Mouse (Mus musculus) forebrain, embryonic 11.5 days (tissue): ENCODE measurements around the gene Rnase4. TPM values are rescaled to one million over a fixed set of nuclear protein-coding genes. Genes with fewer than 3 reads are reported as not detected.

Experiments used
- ATAC-seq: fragments of 200-750 bp; cut with Nextera tagmentation; replicated peaks from 2 replicates; pipeline ENCODE4 v1.8.0; 2017; ENCODE audit warnings: moderate TSS enrichment; ENCODE audit not compliant: low FRiP score
- DNase-seq: peaks from one replicate; pipeline ENCODE4 v3.0.0-alpha.2; 2017; ENCODE audit warnings: low spot score
- H3K27ac ChIP-seq: fragments of 300-500 bp; sonication (generic); 2 replicates; pipeline ENCODE4 v1.5.1; 2014; ENCODE audit warnings: low read depth, low read length
- H3K27me3 ChIP-seq: fragments of 300-500 bp; sonication (generic); 2 replicates; pipeline ENCODE4 v1.6.1; 2014; ENCODE audit warnings: mild to moderate bottlenecking, low read length, mixed read lengths; ENCODE audit not compliant: control insufficient read depth, insufficient read depth
- H3K36me3 ChIP-seq: fragments of 300-500 bp; sonication (generic); 2 replicates; pipeline ENCODE4 v1.6.1; 2014; ENCODE audit warnings: mild to moderate bottlenecking, low read length, moderate library complexity, mixed read lengths; ENCODE audit not compliant: control insufficient read depth, insufficient read depth
- H3K4me1 ChIP-seq: fragments of 300-500 bp; sonication (generic); replicated peaks from 2 replicates; pipeline ENCODE4 v1.6.1; 2014; ENCODE audit warnings: low read length, mixed read lengths; ENCODE audit not compliant: control insufficient read depth, insufficient read depth
- H3K4me2 ChIP-seq: fragments of 300-500 bp; sonication (generic); 2 replicates; pipeline ENCODE4 v1.6.1; 2014; ENCODE audit warnings: low read depth, mild to moderate bottlenecking, low read length, moderate library complexity, mixed read lengths; ENCODE audit not compliant: severe bottlenecking
- H3K4me3 ChIP-seq: fragments of 300-500 bp; sonication (generic); 2 replicates; pipeline ENCODE4 v1.5.1; 2014; ENCODE audit warnings: low read depth, low read length
- H3K9ac ChIP-seq: fragments of 300-500 bp; sonication (generic); 2 replicates; pipeline ENCODE4 v1.6.1; 2014; ENCODE audit warnings: low read length
- H3K9me3 ChIP-seq: fragments of 300-500 bp; sonication (generic); 2 replicates; pipeline ENCODE4 v1.6.1; 2016; ENCODE audit warnings: low read length, mixed read lengths; ENCODE audit not compliant: control insufficient read depth
- WGBS: fragments of 180-500 bp; shearing (Covaris S2); extraction: QIAGEN DNeasy Blood & Tissue Kit; methylation state at CpG from one replicate; pipeline ENCODE4 v1.1.7; 2014; 5-methylcytosine and 5-hydroxymethylcytosine counted together
- polyA plus RNA-seq: library from polyadenylated mRNA; unstranded; fragments of >200 nt; fragmentation: Nextera tagmentation; extraction: Ambion mirVana; gene quantifications from 2 replicates; pipeline ENCODE4 v1.2.1, GENCODE M21; 2014

Gene Rnase4
- polyA plus RNA-seq, 1 experiment from 2014 or later = 11.4 TPM

DNA sequence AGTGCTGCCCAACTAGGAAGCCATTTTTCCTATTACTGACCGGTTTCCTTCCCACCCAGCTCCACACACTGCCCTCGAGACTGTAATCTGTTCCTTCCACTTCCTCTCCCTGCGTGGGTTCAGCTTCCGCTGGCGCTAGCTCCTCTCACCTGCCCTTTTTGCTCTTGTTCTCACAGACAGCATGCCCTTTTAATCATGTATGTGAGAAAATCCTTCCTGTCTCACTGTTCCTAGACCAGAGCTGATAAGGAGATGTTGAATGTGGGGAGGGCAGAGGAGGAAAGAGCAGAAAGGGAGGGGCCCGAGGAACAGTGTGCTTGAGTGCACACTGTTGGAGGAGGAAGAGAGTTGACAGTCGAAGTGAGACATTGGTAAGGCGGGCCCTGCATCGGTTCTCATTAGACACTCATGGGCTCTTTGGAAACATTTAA, 33.5 kb upstream of the Rnase4 start, which contains the start of gene Rnase12:
Rnase12 (minus strand) TSS at position 261 of the 431 bp plus-strand sequence.
- Histone ChIP-seq H3K9me3 (no peaks in the 10 kb centered on the region), H3K4me3 (no peak within 1 kb of the TSS), H3K9ac (no peak within 1 kb of the TSS), H3K4me2 (no peak within 1 kb of the TSS), H3K27ac (no peak within 1 kb of the TSS), H3K27me3 (peaks cover 3% of the 10 kb centered on the region; the same call in 1 of the 2 replicates), H3K36me3 (no peaks in the 10 kb centered on the region), H3K4me1 (peaks cover 6% of the 10 kb centered on the region; the same call in 1 of the 2 replicates)
- DNase-seq (no peak), ATAC-seq (no peak)
- WGBS = 78% methylated on average over 9 of the region's 9 CpGs

DNA sequence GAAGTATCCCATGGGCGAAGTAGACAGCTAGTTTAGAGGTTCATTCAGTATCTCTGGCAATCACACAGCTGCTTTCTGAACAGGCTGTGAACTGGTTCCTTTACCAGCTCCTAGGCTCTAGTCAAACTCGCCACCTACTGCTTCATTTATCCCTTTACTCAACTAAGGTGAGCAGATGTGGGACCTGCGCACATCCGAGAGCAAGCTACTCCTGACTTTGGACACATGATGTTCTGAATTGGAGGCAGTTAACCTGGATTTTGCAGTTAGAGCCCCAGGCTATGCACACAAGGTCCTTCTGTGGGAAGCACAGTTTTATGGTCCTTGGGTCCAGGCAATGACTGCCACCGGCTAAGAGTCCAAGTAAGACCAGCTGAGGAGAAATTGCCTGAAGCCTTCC, 30.1 kb upstream of the Rnase4 start:
- Histone ChIP-seq H3K27me3 (no peaks in the 10 kb centered on the region), H3K4me3 (no peak overlapping the region), H3K27ac (no peak overlapping the region), H3K4me1 (no peaks in the 10 kb centered on the region), H3K4me2 (no peak overlapping the region), H3K9ac (no peak overlapping the region), H3K9me3 (no peaks in the 10 kb centered on the region), H3K36me3 (no peaks in the 10 kb centered on the region)
- ATAC-seq (no peak), DNase-seq (no peak)
- 90% methylated on average over 5 of the region's 5 CpGs for WGBS

DNA sequence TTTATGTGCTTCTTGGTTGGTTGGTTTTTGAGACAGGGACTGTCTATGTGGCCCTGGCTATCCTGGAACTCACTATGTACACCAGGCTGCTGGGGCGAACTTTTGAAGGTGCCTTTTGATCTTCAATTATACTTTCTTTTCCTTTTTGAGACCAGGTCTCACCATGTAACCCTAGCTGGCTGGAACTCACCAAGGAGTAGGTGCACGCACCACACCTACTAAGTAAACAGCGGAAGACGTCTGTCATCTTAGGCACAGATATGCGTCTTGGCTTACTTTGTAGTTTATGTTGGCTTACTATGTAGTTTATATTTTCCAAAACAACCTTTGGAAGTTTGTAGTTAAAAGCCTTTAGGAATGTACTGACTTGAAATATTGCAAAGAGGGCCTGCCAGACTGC, 21.9 kb upstream of the Rnase4 start:
- no peaks in the 10 kb centered on the region for H3K9me3 ChIP-seq
- no peak overlapping the region for H3K27ac ChIP-seq
- H3K4me3 ChIP-seq = no peak overlapping the region
- H3K4me2 ChIP-seq = no peak overlapping the region
- no peaks in the 10 kb centered on the region for H3K27me3 ChIP-seq
- ATAC-seq (no peak), DNase-seq (no peak)
- H3K36me3 ChIP-seq = no peaks in the 10 kb centered on the region
- no peaks in the 10 kb centered on the region for H3K4me1 ChIP-seq
- WGBS = 97% methylated on average over 5 of the region's 5 CpGs
- H3K9ac ChIP-seq = no peak overlapping the region

DNA sequence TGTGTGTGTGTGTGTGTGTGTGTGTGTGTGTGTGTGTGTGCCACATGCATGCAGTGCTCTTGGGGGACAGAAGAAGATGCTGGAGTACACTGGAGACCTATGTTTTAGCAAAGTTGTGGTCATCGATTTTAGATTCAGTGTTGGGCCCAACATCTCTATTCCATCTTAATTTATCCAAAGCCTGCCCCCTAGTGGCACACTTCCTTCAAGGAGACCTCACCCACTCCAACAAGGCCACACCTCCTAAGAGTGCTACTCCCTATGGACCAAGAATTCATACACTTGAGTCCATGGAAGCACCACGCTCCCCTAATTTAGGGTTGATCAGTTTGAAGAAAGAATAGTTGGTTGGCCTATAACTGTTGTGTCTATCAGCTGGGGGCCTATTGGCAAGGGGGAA, 21.3 kb upstream of the Rnase4 start:
- ATAC-seq (no peak), DNase-seq (no peak)
- WGBS = 76% methylated on average over 2 of the region's 2 CpGs

DNA sequence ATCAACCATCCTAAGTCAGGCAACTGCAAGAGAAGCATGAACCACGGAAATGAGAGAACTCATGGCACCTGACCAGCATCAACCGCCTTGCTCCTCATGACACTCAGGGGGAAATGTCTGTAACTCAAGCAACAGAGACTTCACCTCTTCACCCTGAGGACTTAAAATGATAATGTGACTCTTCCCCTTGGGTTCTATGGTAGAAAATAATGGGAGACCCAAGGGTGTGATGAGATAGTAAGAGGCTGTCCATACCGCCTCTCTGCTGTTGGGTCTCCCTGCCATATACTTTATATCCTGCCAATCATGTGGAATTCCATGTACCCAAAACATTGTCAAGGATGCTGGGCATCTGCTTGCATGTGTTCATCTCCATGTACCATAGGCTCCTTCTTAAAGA, 16.5 kb upstream of the Rnase4 start, which contains the start of gene Olfr750:
Olfr750 (minus strand) TSS at position 101 of the 400 bp plus-strand sequence.
- no peaks in the 10 kb centered on the region for H3K36me3 ChIP-seq
- H3K4me2 ChIP-seq = no peak within 1 kb of the TSS
- no peaks in the 10 kb centered on the region for H3K9me3 ChIP-seq
- H3K4me3 ChIP-seq = no peak within 1 kb of the TSS
- WGBS = 83% methylated on average over 3 of the region's 3 CpGs
- no peaks in the 10 kb centered on the region for H3K27me3 ChIP-seq
- no peaks in the 10 kb centered on the region for H3K4me1 ChIP-seq
- DNase-seq (no peak), ATAC-seq (no peak)
- H3K9ac ChIP-seq = no peak within 1 kb of the TSS
- H3K27ac ChIP-seq = no peak within 1 kb of the TSS

More for the DNA sequence above, 21.3 kb upstream of the Rnase4 start:
- no peaks in the 10 kb centered on the region for H3K36me3 ChIP-seq
- no peaks in the 10 kb centered on the region for H3K9me3 ChIP-seq
- no peaks in the 10 kb centered on the region for H3K27me3 ChIP-seq
- no peak overlapping the region for H3K9ac ChIP-seq
- no peak overlapping the region for H3K4me2 ChIP-seq
- no peaks in the 10 kb centered on the region for H3K4me1 ChIP-seq
- H3K27ac ChIP-seq = no peak overlapping the region
- H3K4me3 ChIP-seq = no peak overlapping the region

DNA sequence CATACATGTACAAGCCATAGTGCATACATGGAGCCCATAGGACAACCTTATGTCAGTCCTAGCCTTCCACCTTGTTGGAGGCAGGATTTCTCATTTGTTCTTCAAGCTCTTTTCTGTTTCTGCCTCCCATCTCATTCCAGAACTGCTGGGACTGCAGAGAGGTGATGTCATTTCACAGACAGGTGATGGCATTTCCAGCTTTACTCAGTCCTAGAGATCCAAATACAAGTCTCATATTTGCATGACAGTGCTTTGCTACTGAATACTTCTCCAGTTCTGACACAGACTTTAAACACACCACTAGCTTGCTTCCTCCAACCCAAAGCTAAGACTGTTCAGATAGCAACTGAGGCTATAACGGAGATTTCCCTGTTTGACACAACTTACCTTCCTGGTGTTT, 11.7 kb upstream of the Rnase4 start:
- WGBS = 88% methylated on average over 1 of the region's 1 CpGs

DNA sequence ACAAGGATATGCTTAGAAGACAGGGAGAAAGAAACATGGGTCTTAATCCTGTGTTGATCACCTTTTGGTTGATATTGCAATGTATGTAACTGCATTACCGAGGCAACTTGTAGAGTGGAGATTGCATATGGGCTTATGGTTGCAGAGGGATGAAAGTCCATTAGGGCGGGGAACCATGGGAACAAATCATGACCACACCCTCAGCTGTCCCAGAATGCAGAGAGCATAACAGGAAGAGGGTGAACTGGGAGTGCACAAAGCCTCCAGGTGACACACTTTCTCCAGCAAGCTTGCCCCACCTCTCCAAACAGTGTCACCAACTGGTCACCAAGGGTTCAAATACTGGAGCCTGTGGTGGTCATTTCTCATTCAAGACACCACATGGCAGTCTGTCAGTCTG, 9.8 kb upstream of the Rnase4 start:
- Histone ChIP-seq H3K27me3 (no peaks in the 10 kb centered on the region; the same call in 1 of the 2 replicates), H3K4me2 (no peak overlapping the region), H3K9ac (no peak overlapping the region), H3K9me3 (no peaks in the 10 kb centered on the region), H3K4me3 (no peak overlapping the region), H3K27ac (no peak overlapping the region), H3K4me1 (no peaks in the 10 kb centered on the region), H3K36me3 (no peaks in the 10 kb centered on the region)
- 84% methylated on average over 2 of the region's 2 CpGs for WGBS
- DNase-seq (no peak), ATAC-seq (no peak)

More for the DNA sequence above, 11.7 kb upstream of the Rnase4 start:
- no peak overlapping the region for H3K9ac ChIP-seq
- no peak for ATAC-seq
- no peak for DNase-seq
- H3K4me2 ChIP-seq = no peak overlapping the region
- H3K27me3 ChIP-seq = no peaks in the 10 kb centered on the region; the same call in 1 of the 2 replicates
- H3K4me1 ChIP-seq = no peaks in the 10 kb centered on the region
- H3K4me3 ChIP-seq = no peak overlapping the region
- no peaks in the 10 kb centered on the region for H3K9me3 ChIP-seq
- no peaks in the 10 kb centered on the region for H3K36me3 ChIP-seq
- H3K27ac ChIP-seq = no peak overlapping the region

DNA sequence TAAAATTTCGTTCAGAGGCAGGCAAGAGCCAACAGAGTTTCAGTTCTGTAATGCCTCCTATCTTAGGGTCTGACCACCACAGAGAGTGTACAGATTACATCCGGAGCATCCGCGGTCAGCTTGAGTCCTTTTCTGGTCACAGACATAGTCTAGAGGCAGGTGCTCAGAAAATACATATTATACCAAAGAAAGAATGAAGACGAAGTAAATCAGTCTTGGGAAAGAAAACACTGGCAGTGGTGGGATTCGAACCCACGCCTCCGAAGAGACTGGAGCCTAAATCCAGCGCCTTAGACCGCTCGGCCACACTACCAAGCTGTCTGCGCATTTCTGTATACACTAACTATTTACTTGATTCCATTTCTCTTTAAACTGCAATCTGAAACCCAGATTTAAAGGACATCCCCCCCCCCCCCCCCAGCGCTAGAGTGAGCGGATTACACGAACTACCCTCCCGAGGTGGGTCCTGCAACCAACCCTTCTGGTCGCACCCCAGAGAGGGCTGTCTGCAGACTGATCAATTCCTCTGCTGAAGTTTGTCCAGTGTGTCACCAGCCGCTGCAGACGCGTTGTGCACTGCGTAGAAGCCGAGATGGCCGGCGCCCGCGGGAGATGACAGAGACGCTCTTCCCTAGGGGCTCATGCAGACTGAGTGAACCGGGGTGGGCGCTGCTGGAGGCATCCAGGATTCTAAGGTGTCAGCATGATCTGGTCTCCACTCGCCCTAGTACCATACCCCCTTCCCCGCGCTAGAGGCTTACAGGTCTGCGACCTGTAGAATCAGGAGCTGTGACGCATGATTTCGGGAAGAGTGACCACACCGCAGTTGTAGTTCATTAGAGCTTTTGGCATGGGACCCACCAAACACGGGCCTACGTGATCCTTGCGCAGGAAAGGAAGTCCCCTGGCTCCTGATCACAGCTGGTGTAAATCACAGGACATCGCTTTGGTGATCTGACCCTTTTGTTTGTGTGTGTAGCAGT, 8.0 kb upstream of the Rnase4 start:
- H3K27ac ChIP-seq = no peak overlapping the region
- peak; percentile 80 for ATAC-seq

More for the DNA sequence above, 8.0 kb upstream of the Rnase4 start:
- peak overlapping the region; percentile 68 for H3K4me2 ChIP-seq
- peak; percentile 83 for DNase-seq
- peak overlapping the region; percentile 50 for H3K9ac ChIP-seq
- H3K36me3 ChIP-seq = no peaks in the 10 kb centered on the region
- 2% methylated on average over 39 of the region's 40 CpGs for WGBS
- no peaks in the 10 kb centered on the region for H3K9me3 ChIP-seq
- H3K4me1 ChIP-seq = no peaks in the 10 kb centered on the region
- no peaks in the 10 kb centered on the region; the same call in 1 of the 2 replicates for H3K27me3 ChIP-seq
- H3K4me3 ChIP-seq = peak overlapping the region; percentile 55
